Mouse (Mus musculus) layer of hippocampus, postnatal 25 days (tissue): Measurements from ENCODE around the gene Gngt2. TPM values are rescaled to one million over a fixed set of nuclear protein-coding genes. Genes with fewer than 3 reads are reported as not detected.

Source experiments
- DNase-seq, 2 experiments: peaks; one replicate each; pipeline ENCODE4 v3.0.0; 2022; ENCODE audit warnings: mixed read lengths in 2 of 2, low spot score in 1 of 2; ENCODE audit errors: extremely low spot score in 1 of 2
- total RNA-seq, 2 experiments: library from RNA; stranded (reverse); gene quantifications; 2 replicates each; pipeline ENCODE4 v1.2.3; 2021

Gngt2 gene
- total RNA-seq, result 1 to 10 TPM; 3.3 to 3.8 TPM

DNA sequence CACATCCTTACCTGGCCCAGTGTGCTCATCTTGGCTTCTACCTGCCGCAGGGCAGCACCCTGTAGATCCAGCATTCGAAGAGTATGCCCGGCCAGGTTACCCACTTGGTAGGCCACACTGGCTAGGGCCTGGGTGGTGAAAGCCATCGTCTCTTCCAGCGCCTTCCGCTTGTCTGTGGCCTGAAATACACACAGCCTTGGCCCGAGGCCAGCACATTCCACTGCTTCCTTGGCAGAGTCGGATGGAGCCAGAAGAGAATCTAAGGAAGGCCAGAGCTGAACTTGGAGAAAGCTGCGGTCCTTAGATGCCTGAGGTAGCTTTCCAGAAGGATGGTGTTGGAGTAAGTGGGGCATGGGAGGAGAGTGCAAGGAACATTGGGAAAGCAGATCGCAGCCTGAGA, at the start of gene Gngt2:
Gene Gngt2, plus strand, starts transcription at position 158 of the 400 bp plus-strand sequence.
- DNase-seq, result no peak

DNA sequence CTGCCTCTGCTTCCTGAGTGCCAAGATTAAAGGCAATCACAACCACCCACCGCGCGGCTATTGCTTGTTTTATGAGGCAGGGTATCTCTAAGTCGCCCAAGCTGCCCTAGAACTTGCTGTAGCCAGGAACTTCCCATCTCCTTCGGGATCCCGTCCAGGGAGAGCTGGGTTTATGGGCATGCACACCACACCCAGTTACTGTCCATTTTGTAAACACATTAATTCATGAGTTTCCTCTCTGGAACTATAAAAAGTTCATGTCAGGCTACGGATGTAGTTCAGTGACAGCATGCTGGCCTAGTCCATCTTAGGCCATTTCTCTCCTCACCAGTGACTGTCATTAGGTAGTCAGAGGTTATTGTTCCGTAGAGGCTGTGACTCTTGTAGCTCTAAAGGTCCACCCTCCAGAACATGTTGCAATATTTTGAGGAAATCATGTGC, 47.5 kb upstream of the Gngt2 start:
- DNase-seq, result no peak

DNA sequence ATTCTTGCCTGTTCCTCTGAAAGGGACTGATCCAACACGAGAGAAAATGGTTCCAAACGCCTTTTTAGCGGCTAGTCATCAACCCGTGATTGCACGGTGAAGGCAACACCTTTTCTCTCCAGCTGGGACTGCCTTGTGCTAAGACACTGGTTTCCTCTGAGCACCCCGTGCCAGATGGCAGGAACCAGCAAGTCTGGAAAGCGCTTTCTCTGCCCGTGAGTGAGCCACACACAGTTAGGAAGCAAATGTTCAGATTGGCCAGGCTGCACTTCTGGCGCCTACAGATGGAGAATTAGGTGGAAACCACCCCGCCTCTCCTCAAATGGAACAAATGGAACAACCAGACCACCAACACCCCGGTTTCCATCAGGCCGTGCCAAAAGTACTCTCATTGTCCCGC, 45.2 kb upstream of the Gngt2 start:
- DNase-seq, result peak; percentile 31 to 39

DNA sequence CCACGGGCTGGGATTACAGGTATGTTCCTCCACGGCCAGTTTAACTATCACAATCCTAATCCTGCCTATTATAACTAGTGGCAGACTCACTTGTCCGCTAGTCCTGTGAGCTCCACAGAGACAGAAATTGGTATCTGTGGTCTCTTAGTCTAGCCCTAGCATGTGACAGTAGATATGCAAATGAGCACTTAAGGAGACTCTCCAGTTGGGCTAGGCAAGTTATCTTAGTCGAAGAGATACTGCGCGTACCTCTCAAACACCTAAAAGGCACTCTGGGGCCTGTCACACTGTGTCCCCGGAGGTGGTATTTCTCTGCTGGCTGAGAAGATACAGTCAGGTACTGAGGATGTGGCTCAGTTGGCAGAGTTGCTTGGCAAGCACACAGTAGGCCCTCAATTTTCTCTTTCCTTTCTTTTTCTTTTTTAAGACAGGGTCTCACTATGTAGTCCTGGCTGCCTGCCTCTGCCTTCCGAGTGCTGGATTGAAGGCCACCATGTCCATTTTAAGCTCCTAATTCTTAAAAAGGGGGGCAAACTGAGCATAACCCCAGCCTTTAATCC, 44.0 kb upstream of the Gngt2 start:
- no peak for DNase-seq

DNA sequence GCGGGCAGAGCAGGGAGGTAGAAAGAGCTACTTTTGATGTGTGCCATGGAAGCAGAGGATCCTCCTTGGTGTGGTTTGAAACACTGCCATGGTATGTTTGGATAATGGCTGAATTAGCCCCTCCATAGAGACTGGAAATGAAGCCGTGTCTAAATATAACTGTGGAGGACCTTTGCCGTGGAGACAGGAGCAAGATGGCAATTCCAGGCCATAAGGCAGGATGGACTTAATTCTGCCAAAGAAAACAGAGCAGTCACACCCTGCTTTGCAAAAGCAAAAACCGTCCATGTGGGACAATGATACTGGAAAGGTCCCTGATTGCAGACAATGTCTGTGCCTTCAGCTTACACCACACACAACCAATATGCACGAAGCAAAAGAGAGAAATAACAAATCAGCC, 42.8 kb upstream of the Gngt2 start:
- no peak for DNase-seq

DNA sequence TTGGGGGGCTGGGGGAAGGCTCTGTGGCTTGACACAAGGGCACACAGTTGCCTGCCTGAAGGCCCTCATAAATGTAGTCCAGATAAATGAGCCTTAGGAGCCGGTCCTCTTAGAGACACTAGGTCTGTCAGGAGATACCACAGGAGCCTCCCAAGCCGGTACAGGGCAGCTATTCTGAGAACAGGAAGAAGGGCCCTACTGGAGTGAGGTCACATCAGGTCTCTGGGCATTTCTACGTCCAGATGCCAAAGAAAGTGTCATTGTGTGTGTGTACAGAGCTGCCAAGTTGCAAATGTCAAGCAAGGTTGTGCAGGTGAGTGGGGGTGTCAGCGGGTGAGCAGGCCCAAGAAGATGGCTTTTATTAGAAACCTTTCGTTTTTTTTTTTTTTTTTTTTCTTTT, 41.4 kb upstream of the Gngt2 start:
- no peak for DNase-seq

DNA sequence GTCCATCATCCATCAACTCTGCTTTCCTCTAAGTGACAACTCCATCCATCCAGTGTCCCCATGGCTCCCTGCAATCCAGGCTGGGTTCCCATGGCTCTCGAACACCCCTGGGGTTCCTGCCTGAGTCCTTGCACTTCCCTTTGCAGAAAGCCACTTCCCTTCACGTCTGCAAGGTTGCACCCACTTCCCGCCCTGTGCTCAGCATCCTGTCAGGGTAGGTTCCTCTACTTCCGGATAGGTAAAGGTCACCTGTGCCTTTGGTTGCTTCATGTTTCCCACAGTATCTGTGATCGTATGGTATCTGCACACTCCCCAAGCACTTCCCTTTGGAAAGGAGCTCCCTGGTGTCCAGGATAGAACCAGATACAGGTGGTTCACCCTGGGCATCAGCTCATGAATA, 32.0 kb upstream of the Gngt2 start:
- DNase-seq, result no peak

DNA sequence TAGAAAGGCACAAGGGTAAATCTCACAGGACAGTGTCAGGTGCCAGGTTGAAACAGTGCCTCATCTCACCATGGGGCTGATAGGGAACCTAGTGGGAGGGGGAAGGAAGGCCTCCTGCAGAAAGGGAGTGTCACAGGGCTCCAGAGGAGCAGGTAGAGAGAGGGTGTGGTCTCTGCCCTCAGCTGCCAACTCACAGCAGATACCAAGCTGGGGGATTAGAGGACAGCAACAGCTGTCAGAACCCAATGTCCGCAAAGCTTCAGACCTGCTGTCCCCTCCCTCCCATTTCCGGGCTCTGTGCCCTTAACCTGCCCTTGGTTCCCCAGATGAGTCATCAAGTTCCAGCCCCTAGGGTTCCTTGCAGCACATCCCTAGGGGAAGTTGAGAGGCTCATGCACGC, 31.5 kb upstream of the Gngt2 start:
- DNase-seq, result no peak

DNA sequence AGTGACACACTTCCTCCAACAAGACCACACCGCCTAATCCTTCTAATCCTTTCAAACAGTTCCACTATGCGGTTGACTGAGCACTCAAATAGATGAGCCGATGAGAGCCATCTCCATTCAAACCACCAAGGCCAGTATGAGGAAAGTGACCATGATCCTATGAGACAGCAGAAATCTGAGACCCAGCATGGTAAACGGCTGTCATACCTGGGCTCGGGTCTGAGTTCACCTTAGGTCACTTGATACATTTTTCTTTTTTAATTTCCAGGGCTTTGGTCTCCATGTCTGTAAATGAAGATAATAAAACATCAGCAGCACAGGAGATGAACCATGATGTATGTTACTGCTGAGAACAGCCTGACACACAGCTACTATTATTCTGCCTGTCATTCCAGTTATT, 29.1 kb upstream of the Gngt2 start:
- no peak for DNase-seq

DNA sequence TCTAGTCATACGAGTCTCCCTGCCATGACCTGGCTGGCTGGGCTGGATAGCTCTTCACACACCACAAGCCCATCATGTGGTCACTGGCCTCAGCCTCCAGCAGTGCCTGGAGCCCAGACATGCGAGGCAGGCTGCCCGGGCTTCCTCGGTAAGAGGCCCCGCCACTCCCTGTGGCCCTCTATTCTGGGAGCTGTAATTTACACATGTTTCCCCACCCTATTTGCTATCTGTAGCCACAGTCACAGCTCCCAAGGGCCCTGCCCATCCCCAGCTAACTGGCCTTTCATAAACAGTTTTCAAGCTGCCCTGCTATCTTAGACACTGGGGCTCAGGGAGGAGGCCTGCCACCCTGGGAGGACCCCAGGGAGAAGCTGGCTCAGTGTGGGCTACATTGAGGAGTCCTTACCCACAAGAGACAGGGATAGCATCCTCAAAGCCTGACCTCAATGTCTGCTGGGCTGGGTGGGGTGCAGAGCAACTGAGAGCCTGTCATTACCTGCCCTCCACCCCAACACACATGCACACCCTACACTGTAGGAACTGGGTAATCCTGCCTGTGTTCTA, 28.5 kb upstream of the Gngt2 start:
- DNase-seq, result no peak

DNA sequence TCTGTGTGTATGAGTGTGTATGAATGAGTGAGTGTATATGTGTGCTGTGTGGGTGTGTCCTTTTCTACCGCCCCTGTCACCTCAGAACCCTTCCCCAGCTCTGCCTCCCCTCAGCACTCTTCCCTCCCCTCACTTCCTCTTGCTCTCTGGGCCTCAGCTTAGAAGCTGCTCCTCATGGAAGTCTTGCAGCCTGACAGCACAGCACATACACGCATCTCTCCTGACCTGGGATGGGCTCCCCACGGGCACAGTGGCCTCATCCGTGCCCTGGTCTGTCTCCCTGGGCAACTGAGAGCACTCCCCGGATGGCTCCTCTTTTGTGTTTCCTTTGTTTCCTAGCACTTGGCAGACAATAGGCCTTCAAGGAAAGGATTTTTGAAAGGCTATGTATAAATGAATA, 27.4 kb upstream of the Gngt2 start:
- no peak for DNase-seq

DNA sequence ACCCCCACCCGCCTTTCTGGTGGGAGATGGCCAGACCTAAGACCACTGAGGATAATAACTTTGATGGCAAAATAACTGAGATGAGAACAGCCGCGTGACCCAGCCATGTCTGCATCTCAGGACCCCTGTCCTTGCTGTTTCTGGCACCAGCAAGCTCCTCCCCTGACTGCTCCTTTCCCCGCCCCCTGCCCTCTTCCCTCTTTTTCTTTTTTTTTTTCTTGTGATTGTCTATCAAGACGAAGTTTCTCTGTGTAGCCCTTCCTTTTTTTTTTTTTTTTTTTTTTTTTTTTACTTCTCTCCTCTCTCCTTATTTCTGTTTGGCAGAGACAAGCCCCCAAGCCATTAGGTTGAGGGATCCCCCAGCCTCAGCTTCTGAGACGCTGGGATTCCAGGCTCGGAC, 26.2 kb upstream of the Gngt2 start:
- no peak for DNase-seq

DNA sequence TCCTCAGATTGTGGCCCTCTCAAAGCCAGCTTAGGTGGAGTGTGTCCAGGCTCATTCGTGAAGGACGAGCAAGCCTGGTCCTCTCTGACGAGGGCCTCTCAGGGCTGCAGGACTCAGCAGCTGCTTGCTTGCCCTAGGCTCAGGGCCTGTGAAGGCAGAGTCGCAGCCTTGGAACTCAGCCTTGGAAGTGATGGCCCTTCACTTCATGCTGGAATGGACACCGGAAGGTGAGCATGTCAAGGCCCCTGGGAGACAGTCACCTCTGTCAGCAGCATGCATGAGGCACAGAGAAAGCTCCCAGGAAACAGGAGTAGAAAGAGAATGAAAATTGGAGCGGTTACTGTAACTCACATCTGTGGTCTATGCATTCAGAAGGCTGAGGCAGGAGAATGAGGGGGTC, 25.3 kb upstream of the Gngt2 start:
- DNase-seq, result no peak

DNA sequence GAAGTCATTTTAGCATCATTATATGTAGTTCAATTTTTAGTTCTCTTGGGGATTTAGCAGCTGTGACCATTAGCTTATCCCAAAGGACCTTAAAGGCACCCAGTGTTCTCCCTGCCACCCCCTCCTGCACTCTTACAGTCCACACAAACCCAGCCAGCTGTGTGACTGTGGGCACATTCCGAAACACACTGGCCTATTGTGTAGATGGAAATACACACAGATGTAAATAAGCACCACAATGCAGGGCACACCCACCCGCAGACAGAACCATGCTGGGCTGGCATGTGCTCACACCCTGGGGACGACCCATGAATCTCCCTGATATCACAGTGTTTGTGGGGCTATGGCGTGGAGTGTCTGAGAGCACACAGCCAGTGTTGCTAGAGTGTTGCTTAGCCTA, 24.8 kb upstream of the Gngt2 start:
- no peak for DNase-seq

DNA sequence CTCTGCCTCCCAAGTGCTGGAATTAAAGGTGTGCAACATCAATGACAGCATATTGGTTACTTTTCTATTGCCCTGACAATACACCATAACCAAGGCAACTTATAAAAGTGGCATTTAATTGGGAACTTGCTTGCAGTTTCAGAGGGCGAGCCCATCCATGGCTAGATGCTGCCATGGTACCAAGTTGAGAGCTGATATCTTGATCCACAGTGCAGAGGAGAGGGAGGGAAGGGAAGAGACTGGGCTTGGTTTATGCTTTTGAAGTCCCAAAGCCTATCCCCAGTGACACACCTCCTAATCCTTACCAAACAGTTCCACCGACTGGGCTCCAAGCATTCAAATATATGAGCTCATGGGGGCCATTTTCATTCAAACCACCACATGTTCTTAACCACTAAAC, 22.9 kb upstream of the Gngt2 start:
- DNase-seq, result no peak

DNA sequence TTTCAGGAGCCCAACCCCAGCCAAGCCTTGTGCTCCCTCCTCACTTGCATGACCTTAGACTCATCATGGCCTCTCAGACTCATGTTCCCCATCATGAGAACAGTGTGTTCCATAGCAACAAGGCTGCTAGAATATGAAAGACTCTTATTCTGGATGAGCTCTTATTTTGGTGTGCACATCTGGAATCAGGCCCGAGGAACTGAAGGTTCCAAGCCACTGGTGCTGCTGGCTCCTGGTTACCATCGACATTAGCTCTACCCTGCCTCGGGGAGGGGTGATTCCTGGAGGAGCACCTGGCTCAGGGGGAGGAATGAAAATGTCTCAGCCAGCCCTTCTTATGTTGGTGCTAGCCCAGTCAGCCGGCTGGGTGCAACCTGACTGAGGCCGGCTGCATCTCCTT, 22.2 kb upstream of the Gngt2 start:
- DNase-seq, result no peak

DNA sequence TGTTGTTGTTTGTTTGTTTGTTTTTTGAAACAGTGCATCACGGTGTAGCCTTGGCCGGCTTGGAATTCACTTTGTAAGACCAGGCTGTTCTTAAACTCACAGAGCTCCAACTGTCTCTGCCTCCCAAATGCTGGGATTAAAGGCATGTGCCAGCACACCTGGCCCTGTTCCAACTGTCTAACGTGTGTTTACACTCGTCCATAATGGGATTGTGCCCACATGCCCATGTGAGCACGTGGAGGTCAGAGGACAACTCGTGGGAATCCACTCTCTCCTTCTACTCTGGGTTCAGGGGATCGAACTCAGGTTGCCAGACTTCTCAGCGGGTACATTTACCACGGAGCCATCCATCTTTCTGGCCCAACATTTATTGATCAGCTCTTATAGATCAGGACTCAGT, 21.6 kb upstream of the Gngt2 start:
- DNase-seq, result no peak

DNA sequence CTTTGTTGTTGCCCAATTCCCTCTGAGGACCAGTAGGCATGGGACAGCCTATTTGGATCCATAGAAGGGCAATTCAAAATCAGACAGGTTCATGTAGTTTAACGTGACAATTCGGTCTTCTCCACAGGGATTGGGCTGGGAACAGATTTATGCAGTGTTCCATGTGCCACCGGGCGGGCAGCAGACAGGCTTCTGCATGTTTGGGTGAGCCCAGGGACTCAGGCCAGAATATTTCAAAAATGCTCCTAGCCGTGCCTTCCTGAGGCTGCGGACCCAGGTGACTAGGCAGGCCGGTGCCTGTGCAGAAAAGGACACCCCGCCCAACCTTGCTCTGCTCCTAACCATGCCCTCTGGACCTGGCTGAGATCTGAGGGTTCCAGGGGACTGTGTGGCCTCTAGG, 17.9 kb upstream of the Gngt2 start:
- no peak for DNase-seq

DNA sequence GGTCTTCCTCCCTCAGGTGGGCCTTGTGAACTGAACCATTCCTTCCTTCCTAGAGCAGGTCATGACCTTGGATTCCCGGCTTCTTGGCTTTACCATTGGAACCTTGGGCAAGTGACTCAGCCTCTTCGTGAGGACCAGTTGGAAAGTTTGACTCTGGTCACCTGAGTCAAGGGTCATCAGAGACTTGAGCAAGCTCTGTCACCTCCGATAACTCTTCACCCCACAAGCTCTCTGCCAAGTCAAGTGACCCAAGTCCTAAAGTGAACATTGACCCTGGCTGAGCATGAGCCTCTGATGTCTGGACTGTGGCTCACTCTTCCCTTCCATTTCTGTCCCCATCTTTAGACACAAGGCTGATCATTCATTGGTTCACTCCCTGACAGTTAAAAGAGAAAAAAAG, 15.5 kb upstream of the Gngt2 start:
- DNase-seq, result no peak

DNA sequence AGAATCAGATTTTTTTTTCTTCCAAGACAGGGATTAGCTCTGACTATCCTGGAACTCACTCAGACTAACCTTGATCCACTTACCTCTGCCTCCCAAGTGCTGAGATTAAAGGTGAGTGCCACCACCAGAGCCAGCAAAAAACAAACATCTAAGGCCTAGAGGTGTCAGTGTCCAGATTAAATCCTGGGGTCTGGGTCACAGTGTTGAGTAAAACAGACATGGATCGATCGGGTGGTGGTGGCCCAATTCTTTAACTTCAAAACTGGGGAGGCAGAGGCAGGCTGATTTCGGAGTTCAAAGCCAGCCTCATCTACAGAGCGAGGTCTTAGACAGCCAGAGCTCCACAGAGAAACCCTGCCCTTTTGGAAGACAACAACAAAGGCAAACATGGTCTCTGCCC, 14.6 kb upstream of the Gngt2 start:
- DNase-seq, result no peak

DNA sequence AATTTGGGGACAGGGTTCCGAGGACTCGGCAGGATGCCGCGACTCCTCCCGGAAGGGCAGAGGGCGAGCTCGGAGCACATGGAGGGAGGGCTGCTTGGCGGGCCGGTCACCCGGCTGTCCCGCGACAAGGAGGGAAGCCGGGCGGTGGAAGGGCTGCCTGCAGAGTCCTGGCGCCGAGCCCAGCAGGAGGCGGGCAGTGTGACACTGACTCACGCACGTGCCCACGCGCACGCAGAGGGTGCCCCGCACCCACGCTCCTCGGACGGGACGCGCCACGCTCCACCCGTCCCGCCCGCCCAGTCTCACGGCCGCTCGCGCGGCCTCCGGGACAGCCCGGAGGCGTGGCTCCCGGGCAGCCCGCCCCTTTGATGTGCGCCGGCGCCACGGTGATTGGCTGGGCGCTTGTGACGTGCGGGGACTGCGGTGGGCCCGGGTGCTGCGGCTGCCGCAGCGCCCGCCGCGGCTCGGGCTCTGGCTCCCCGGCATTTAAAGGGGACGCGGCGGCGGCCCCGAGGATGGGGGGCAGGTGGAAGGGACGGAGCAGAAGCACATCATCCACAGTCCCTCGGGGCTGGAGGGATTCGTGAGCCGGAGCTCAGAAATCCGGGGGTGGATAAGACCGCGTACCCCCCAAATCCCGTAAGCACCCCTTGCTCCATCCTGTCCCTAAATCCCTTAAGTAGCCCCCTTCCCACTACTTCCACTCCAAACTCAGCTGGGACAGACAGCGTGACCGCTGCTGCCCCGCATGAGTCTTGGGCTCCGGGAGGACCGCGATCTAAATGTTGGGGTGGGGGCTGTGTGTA, 12.7 kb upstream of the Gngt2 start, which contains the start of gene Phospho1:
Gene Phospho1, plus strand, starts transcription at position 429 of the 806 bp plus-strand sequence.
- peak; percentile 77 to 79 for DNase-seq

DNA sequence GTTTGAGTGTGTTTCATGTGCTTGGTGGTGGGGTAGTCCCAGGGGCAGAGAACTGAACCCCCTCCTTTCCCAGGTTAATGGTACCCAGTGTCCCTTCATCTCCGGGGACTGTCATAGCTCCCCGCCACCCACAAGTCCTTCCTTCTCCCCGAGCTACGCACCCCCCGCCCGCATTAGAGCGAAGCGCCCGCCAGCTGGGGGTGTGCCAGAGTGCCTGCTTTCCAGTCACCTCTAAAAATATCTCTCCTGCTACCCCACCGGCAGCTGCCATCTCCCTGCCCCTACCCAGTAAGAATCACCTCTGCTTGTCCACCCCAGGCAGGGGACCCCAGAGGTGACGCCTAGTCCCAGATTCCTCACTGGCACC, 12.2 kb upstream of the Gngt2 start:
- peak; percentile 39 to 58 for DNase-seq
